Mouse (Mus musculus) kidney, adult 2 months (tissue): ENCODE measurements at regions not wholly inside any gene's neighbourhood (a gene's known extent, or its start where the extent isn't known, plus 50 kb on each side); places are given as distances from the start of the nearest gene placed in this dataset.

ENCODE experiments used
- CTCF ChIP-seq: fragments of 200-500 bp; conservative IDR thresholded peaks from 2 replicates; pipeline ENCODE4 v1.5.1; 2011; ENCODE audit warnings: low read depth, mild to moderate bottlenecking, control low read depth, low read length, moderate library complexity, mixed read lengths; ENCODE audit not compliant: insufficient read depth, insufficient read length
- POLR2A ChIP-seq: fragments of 200-500 bp; IDR thresholded peaks from one replicate; pipeline ENCODE4 v1.6.1; 2011; ENCODE audit warnings: low read depth, low read length, control low read depth

DNA sequence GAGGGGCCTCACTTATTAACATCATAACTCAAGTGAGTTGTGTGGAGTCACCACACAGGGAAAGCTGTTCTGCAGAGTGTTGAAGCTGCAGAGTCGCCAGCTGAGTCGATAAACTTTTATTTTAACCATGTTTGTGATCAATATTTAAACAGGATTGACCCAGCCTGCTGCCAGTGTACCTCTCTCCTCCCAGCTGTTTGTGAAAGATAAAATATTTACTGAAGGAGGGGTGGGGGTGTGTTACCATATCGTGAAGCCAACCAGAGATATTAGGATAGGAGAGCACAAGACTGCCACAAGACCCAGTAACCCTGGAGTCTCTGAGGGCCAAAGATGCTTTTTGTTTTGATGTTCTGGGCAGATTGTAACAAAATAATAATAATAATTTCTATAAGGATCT lies 309.4 kb upstream of the Plxna2 start:
- TF ChIP-seq CTCF = no peak
- no peak for TF ChIP-seq POLR2A
